Mouse (Mus musculus) heart, adult 2 months (tissue): ENCODE measurements around the gene Rnft2. TPM values are rescaled to one million over a fixed set of nuclear protein-coding genes. Genes with fewer than 3 reads are reported as not detected.

Source experiments
- DNase-seq, 2 experiments: peaks; one replicate each; pipeline ENCODE4 v3.0.0; 2021
- H3K27ac ChIP-seq: fragments of 200-600 bp; 2 replicates; pipeline ENCODE4 v1.8.1; 2022
- H3K27me3 ChIP-seq: fragments of 200-500 bp; 2 replicates; pipeline ENCODE4 v1.6.1; 2012; ENCODE audit warnings: mild to moderate bottlenecking, low read length, inconsistent platforms, mixed read lengths; ENCODE audit not compliant: control insufficient read depth, insufficient read depth
- H3K36me3 ChIP-seq: fragments of 200-500 bp; 2 replicates; pipeline ENCODE4 v1.6.1; 2012; ENCODE audit warnings: low read length, inconsistent platforms; ENCODE audit not compliant: control insufficient read depth, insufficient read depth
- H3K4me1 ChIP-seq: fragments of 200-500 bp; 2 replicates; pipeline ENCODE4 v1.6.1; 2011; ENCODE audit warnings: low read length; ENCODE audit not compliant: control insufficient read depth, insufficient read depth
- H3K4me3 ChIP-seq: fragments of 200-600 bp; 2 replicates; pipeline ENCODE4 v1.8.1; 2022
- H3K79me2 ChIP-seq: fragments of 200-500 bp; replicated peaks from 2 replicates; pipeline ENCODE4 v1.6.1; 2012; ENCODE audit warnings: mild to moderate bottlenecking, inconsistent platforms, low read length, moderate library complexity, mixed read lengths; ENCODE audit not compliant: control insufficient read depth, insufficient read depth
- H3K9ac ChIP-seq: fragments of 200-500 bp; 2 replicates; pipeline ENCODE4 v1.6.1; 2012; ENCODE audit warnings: low read depth, mild to moderate bottlenecking, control low read depth, inconsistent platforms, low read length, mixed read lengths
- CTCF ChIP-seq: fragments of 200-600 bp; IDR thresholded peaks from 2 replicates; pipeline ENCODE4 v1.8.1; 2022; ENCODE audit warnings: antibody characterized with exemption, mild to moderate bottlenecking, moderate library complexity
- EP300 ChIP-seq: fragments of 200-500 bp; IDR thresholded peaks from 2 replicates; pipeline ENCODE4 v1.6.1; 2011; ENCODE audit warnings: low read depth, low read length, control low read depth; ENCODE audit not compliant: insufficient read depth
- POLR2A ChIP-seq: fragments of 200-500 bp; IDR thresholded peaks from 2 replicates; pipeline ENCODE4 v1.6.1; 2011; ENCODE audit warnings: mild to moderate bottlenecking, low read depth, low read length, control low read depth; ENCODE audit not compliant: insufficient read depth
- WGBS: fragments of 180-500 bp; shearing (Covaris S2); methylation state at CpG from one replicate; pipeline ENCODE4 v1.1.7; 2018; 5-methylcytosine and 5-hydroxymethylcytosine counted together
- intact Hi-C: fragments of 180-260 bp; cut with DNase I; formaldehyde crosslinking; loops from one replicate; pipeline ENCODE4 v1.15.1; 2025
- long read RNA-seq: library from polyadenylated mRNA; stranded (forward); transcript quantifications from one replicate; pipeline ENCODE4 v2.0.0, GENCODE M21; 2021
- polyA plus RNA-seq: library from polyadenylated mRNA; depleted of rRNA; stranded (reverse); fragments of >200 nt; gene quantifications from 2 replicates; pipeline ENCODE4 v1.2.3, GENCODE M21; 2012; rRNA removed
- total RNA-seq, 2 experiments: library from RNA; stranded (reverse); gene quantifications; 2 replicates each; pipeline ENCODE4 v1.2.3; 2021

The Rnft2 gene
- total RNA-seq (1 to 10 TPM in 1 of 2 experiments, under 1 TPM in 1; 0.99 to 1.5 TPM), polyA plus RNA-seq (2.2 and 3.7 TPM in 2 replicates)
- long read RNA-seq, full-length matches to known transcripts = 2 of 2 reads
- long read RNA-seq, partial matches to known transcripts = 0 of 2 reads
- long read RNA-seq, other reads (novel, unspliced or antisense) = 0 of 2 reads

DNA sequence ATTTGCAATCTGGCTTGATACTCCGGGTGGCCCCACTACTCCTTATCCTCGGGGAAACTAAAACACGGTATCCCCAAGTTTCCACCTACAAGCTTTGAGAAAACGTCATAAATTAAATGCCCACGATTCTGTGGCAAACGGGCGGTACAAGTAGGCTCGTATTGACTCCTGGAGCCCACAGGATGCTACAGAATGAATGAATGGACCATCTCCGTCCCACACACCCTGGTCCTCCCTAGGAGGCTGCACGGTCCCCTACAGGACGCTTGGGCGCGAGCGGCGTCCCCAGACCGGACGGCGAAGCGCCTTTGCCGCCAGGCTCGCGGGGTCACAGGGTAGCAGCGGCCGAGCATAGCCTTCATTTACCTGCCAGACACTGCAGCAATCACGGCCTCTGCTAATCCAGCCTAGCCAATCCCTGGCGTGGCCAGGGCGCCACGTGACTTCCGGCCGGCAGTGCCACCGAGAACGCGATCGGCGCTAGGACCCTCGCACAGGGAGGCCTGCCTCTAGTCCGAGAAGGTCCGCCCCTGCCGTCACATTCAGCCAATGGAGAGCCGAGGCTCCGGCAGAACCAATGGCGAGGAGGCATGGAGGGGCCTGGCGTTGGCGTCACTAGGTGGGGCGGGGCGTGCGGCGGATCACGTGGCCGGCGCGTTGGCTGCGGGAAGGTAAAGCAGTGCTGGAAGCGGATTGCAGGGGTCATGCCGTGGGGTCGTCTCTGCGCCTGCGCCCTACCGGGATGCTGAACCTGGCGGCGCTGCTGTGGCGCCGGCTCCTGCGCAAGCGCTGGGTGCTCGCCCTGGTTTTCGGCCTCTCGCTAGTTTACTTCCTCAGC, at the start of gene Rnft2, which contains the start of gene 2410131K14Rik:
Rnft2 (minus strand) TSS at position 511 of the 838 bp plus-strand sequence.
2410131K14Rik (plus strand) TSS at position 622 of the 838 bp plus-strand sequence.
- H3K4me3 ChIP-seq = peak within 1 kb of the TSS; percentile 95
- peak; percentile 99 to 100 for DNase-seq
- H3K27me3 ChIP-seq = no peaks in the 10 kb centered on the region
- no peaks in the 10 kb centered on the region for H3K36me3 ChIP-seq
- no peaks in the 10 kb centered on the region for H3K79me2 ChIP-seq
- under 1% methylated on average over 68 of the region's 68 CpGs for WGBS
- intact Hi-C loops = loop anchor here (5.0 kb wide), 1 partner anchor 73 kb away; no protein-coding TSS in a partner anchor
- H3K27ac ChIP-seq = peak within 1 kb of the TSS; percentile 87
- H3K4me1 ChIP-seq = peaks cover 4% of the 10 kb centered on the region
- H3K9ac ChIP-seq = peak within 1 kb of the TSS; percentile 60
- TF ChIP-seq POLR2A (peak; percentile 80), EP300 (peak; percentile 61), CTCF (peak; percentile 27)

DNA sequence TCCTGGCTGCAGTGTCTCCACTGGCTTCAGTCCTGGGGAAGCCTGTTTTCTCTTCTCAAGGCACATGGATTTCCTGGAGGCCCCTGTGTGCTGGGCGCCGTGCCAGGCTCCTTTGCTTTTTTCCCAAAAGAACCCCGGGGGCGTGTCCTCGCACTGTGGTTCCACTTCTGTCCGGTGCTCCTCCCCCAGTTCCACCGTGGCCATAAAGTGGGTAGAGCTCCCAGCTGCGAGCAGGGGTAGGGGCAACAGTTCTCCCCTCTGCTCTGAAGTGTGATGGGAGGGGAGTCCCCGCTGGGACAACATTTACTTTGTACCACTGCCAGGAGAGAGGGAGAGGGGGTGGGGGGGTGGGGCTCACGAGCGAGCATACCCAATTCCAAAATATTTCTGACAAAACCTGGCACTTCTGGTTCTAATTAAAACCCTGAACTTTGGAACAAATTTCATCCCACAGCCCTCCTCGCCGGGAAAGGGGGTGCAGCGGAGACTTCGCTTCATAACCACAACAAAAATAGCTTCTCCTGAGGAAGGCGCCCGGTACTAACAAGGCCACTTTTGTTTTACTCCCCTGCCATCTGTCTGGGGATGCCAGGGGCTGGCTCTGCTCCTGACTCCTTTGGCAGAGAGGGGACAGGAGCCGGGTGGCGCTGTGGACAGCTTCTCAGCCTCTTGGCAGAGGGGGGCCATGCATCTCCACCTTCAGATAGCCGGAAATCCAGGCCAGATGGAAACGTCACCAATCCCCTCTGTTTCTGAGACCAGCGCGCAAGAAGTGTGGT, 49.4 kb upstream of the Rnft2 start:
- peak overlapping the region; percentile 45 for H3K4me3 ChIP-seq
- H3K9ac ChIP-seq = no peak overlapping the region; the same call in 1 of the 2 replicates
- intact Hi-C loops = loop anchor here (2.0 kb wide), 1 partner anchor 23 kb away; no protein-coding TSS in a partner anchor
- peaks cover 2% of the 10 kb centered on the region; the same call in 1 of the 2 replicates for H3K4me1 ChIP-seq
- no peaks in the 10 kb centered on the region for H3K27me3 ChIP-seq
- H3K36me3 ChIP-seq = no peaks in the 10 kb centered on the region
- peak overlapping the region; percentile 78 for H3K27ac ChIP-seq
- peak; percentile 93 for DNase-seq
- TF ChIP-seq CTCF = no peak
- peak; percentile 56; the same call in 1 of the 2 replicates for TF ChIP-seq POLR2A
- 10% methylated on average over 23 of the region's 23 CpGs for WGBS
- H3K79me2 ChIP-seq = no peaks in the 10 kb centered on the region

DNA sequence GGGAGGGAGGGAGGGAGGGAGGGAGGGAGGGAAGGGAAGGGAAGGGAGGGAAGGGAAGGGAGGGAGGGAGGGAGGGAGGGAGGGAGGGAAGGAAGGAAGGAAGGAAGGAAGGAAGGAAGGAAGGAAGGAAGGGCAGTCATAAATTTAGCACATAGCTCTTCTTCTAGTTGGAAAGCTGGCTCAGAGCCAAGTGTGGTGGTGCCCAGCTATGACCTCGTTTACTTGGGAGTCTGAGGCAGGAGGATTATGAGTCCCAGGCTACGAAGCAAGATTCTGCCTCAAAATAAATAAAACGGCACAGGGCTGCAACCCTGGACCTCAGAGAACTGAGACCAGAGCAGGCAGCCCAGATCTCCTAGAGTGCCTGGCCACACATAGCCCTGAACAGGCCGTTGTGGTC, 47.6 kb upstream of the Rnft2 start:
- Histone ChIP-seq H3K9ac (no peak overlapping the region), H3K36me3 (no peaks in the 10 kb centered on the region), H3K4me1 (peaks cover 2% of the 10 kb centered on the region; the same call in 1 of the 2 replicates), H3K27me3 (no peaks in the 10 kb centered on the region), H3K4me3 (no peak overlapping the region), H3K79me2 (no peaks in the 10 kb centered on the region), H3K27ac (no peak overlapping the region)
- 69% methylated on average over 4 of the region's 4 CpGs for WGBS
- DNase-seq = no peak
- intact Hi-C loops = no loop called here
- TF ChIP-seq POLR2A (no peak), CTCF (no peak), EP300 (no peak)

DNA sequence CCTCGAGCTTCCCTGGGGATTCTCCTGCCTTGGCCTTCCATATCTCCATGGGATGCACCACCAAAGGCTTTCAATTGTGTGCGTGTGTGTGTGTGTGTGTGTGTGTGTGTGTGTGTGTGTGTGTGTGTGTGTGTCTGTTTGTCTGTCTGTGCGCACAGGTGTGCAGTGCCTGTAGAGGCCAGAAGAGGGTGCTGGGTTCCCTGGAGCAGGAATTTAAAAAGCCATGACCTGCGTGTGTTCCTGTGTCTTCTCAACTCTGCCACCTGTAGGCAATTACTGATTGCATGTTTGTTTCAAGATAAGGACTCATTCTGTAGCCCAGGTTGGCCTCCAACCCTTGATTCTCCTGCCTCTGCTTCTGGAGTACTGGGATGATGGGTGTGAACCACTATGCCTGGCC, 46.5 kb upstream of the Rnft2 start:
- no peak overlapping the region for H3K9ac ChIP-seq
- H3K4me1 ChIP-seq = peaks cover 2% of the 10 kb centered on the region; the same call in 1 of the 2 replicates
- H3K4me3 ChIP-seq = no peak overlapping the region
- TF ChIP-seq CTCF (0 out of 2 replicates have a peak, but pooled peaks have one; percentile 8), POLR2A (no peak), EP300 (no peak)
- H3K36me3 ChIP-seq = no peaks in the 10 kb centered on the region
- H3K27ac ChIP-seq = no peak overlapping the region
- intact Hi-C loops = no loop called here
- WGBS = 94% methylated on average over 4 of the region's 4 CpGs
- H3K27me3 ChIP-seq = no peaks in the 10 kb centered on the region
- H3K79me2 ChIP-seq = no peaks in the 10 kb centered on the region
- no peak for DNase-seq

DNA sequence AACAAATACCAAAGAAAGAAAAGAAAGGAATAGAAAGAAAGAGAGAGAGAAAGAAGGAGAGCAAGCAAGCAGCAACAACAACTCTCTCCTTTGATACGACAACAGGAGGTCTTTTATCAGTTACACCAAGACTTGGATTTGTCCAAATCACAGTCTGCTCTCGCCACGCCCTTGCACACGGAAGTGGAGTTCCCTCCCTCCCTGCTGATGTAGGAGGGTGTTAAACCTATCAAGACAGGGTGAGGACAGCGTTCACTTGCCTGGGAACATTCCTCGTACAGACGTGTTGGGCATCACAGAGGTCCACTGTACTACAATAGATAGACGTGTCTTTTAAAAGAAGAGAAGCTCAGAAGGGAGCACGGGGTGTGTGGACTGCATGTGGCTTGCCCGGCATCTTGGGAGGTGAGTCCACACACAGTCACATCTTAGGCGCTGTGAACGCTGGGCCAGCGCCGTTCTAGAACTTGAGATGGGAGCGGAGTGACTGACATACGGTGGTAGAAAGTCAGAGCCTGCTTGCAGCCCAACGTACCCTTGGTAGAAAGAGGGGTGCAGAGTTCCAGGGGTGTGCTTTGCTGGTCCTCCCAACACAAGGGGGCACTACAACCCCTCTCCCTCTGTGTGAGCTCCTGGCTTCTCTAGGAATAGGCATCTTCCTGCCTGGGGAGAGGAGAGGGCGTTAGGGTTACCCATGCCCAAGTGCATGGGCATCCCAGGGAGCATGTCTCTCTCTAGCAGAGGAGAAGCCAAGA, 33.0 kb upstream of the Rnft2 start:
- 67% methylated on average over 18 of the region's 18 CpGs for WGBS
- no peak overlapping the region for H3K9ac ChIP-seq
- peak; percentile 23 for TF ChIP-seq CTCF
- no peak for TF ChIP-seq POLR2A
- no peak for TF ChIP-seq EP300
- no peaks in the 10 kb centered on the region for H3K79me2 ChIP-seq
- H3K4me1 ChIP-seq = 0 out of 2 replicates have a peak, but pooled peaks cover under 1% of the 10 kb centered on the region
- intact Hi-C loops = no loop called here
- no peak for DNase-seq
- no peaks in the 10 kb centered on the region for H3K27me3 ChIP-seq
- no peak overlapping the region for H3K4me3 ChIP-seq
- no peaks in the 10 kb centered on the region for H3K36me3 ChIP-seq
- H3K27ac ChIP-seq = no peak overlapping the region
